Mouse (Mus musculus): ENCODE results near the gene Cdk18.

Gene Cdk18

GRCm38 (mm10) chr1:132139416-132139864, at the start of gene Cdk18:
Cdk18 (minus strand) TSS chr1:132139684.
- in situ Hi-C loops (cut with MboI, MseI), result loop anchor here (25.0 kb wide), 1 partner anchor 1948 kb away; the partner anchor contains the start of gene Btg2

GRCm38 (mm10) chr1:132189231-132189630, 49.7 kb upstream of the Cdk18 start:
- in situ Hi-C loops (cut with MboI, MseI), result no loop called here

DNA sequence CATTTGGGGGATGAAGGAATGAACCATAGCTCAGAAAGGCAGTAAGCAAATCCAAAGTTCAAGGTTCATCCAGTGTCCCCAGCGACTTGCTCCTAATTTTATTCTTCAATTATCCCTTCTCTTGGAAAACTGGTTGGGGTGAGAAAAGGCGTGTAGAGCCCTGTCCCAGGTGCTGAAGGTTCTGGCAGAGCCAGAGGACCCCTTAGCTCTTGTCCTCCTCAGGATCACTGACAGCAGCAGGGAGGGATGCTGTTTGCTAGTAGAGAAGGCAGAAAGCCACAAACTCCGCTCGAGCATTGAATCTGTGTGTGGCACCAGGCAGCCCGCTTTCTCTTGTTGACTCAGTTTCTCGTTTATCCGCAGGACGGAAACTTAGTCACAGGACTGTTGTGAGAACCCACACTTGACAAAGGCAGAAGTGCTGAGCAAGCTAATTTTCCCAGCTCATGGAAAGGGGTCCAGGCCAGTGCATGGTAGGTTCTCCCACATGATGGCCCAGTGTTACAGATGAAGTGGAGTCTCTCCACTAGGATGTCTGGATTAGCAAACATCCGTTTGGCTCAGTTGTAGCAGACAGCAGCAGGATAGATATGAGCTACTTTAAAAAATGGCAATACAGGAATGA, 49.1 kb upstream of the Cdk18 start:
- in situ Hi-C loops (cut with MboI, MseI), result no loop called here

DNA sequence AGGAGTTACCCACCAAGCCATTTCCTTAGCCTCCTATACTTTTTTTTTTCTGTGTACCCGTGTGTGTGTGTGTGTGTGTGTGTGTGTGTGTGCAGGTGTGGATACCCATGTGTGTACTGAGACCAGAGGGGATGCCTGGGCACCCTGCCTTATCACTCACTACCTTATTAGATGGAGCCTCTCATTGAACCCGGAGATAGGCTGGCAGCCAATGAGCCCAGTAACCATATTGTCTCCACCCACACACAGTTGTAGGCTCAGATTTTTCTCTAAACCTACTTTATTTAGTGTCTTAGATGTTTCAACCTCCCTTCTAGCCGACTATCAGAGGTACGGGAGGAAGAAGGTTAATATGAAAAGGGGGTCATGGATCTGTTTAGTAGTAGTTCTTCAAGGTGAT, 46.8 kb upstream of the Cdk18 start:
- in situ Hi-C loops (cut with MboI, MseI), result no loop called here

- in situ Hi-C loops (cut with MboI, MseI), result no loop called here
Observed at GRCm38 (mm10) chr1:132171619-132172018, 32.1 kb upstream of the Cdk18 start.

GRCm38 (mm10) chr1:132170698-132171097, 31.2 kb upstream of the Cdk18 start:
- in situ Hi-C loops (cut with MboI, MseI), result no loop called here

GRCm38 (mm10) chr1:132168115-132168767, 28.8 kb upstream of the Cdk18 start:
- in situ Hi-C loops (cut with MboI, MseI), result no loop called here

DNA sequence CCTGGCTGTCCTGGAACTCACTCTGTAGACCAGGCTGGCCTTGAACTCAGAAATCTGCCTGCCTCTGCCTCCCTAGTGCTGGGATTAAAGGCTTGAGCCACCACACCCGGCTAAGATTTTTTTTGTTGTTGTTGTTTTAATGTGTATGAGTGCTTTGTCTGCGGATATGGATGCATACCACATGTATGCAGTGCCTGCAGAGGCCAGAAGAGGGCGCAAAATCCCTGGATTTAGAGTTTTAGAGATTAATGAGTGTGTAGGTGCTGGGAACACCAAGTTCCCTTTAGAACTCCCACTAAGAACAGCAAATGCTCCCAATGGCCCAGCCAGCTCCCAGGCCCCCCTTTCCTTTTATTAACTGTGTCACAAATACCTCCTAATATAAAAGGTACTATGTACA, 26.4 kb upstream of the Cdk18 start:
- in situ Hi-C loops (cut with MboI, MseI), result no loop called here

DNA sequence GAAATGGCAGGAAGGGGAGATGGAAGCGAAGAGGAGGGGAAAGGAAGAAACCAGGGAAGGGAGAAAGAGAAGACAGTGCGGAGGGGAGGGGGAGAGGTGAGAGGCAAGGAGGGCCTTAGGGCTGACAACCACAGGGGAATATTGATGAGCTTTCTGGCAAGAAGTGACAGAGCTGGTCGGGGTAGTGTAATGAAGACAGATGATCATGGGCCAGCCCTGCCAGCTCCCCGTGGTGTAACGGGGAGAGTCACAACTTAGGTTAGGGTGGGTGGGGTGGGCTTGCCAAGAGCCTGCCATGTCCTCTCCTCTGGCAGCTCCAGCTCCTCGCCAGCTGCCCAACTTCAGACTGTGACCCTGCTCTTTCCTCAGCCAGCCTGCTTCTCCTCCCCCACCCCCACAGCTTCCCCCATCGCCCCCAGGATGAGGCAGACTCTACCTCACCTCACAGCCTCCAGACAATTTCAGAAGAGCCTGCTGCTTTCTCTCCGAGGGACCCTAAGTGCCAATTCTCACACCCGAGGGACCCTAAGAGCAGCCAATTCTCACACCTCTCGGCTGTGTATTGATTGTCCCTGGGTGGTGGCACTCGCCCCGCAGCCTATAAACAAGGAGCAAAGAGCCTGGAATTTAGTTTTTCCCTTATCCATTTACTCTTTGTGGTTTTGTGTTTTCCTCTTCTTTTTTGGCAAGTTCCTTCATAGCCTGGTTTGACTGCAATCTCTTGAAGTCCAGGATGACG, 25.5 kb upstream of the Cdk18 start:
- in situ Hi-C loops (cut with MboI, MseI), result loop anchor here (5.0 kb wide), 1 partner anchor 72 kb away; no protein-coding TSS in a partner anchor

GRCm38 (mm10) chr1:132162618-132163017, 23.1 kb upstream of the Cdk18 start:
- in situ Hi-C loops (cut with MboI, MseI), result loop anchor here (5.0 kb wide), 1 partner anchor 75 kb away; no protein-coding TSS in a partner anchor

- in situ Hi-C loops (cut with MboI, MseI), result loop anchor here (5.0 kb wide), 1 partner anchor 76 kb away; no protein-coding TSS in a partner anchor
Observed at GRCm38 (mm10) chr1:132161211-132161880, 21.9 kb upstream of the Cdk18 start.

GRCm38 (mm10) chr1:132159681-132160080, 20.2 kb upstream of the Cdk18 start:
- in situ Hi-C loops (cut with MboI, MseI), result loop anchor here (5.0 kb wide), 2 partner anchors 37 to 78 kb away; no protein-coding TSS in a partner anchor

GRCm38 (mm10) chr1:132158741-132159140, 19.3 kb upstream of the Cdk18 start:
- in situ Hi-C loops (cut with MboI, MseI), result loop anchor here (5.0 kb wide), 1 partner anchor 36 kb away; no protein-coding TSS in a partner anchor

DNA sequence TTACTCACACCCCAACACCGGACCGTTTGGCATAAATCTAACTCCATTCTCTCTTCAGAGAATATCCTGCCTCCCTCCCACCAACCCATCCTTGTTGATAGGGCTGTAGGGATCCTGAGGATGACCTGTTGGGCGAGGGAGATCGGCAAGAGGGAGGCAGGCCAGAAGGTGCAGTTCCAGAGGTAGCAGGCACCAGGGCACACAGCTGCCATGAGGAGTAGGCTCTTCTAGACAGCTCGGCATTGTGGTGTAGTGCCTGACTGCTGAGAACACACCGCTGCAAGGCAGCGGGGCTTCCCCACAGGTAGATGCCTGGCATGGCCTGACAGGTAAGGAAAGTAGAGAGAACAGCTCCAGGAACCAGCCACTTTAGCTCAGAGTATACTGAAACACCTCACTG, 18.3 kb upstream of the Cdk18 start:
- in situ Hi-C loops (cut with MboI, MseI), result loop anchor here (5.0 kb wide), 1 partner anchor 36 kb away; no protein-coding TSS in a partner anchor

DNA sequence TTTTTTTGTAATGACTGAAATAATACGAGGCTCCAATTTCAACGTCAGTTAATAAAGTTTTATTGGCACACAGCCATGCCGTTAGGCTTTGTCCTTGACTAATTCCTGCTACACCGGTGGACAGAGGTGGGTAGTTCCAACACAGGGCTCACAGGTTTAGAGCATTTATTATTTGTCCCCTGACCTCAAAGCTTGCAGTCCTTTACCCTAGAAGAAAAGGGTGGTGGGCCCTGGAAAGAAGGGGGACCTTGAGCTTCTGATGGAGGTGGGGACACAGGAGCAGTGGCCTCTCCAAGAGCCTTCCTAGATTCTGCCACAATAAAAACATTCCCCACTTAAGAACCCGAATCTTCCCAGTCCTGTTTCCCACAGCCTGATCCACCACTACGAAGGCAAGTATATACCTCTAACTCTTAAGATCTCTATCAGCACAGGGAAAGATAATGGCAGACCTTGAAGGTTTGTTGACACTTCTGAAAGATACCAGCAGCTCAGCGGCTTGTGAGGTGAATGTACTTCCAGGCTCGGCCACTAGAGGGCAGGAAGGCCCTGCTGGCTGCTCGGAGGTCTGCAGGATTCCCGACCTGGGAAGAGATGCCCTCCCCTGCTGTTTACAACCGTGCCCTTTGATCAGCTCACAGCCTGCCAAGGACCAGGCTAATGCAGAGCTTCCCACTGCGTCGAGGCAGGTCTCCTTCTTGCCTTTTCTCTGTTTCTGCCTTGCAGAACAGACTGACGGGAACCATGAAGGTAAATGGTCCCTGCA, 17.7 kb upstream of the Cdk18 start:
- in situ Hi-C loops (cut with MboI, MseI), result loop anchor here (5.0 kb wide), 1 partner anchor 35 kb away; no protein-coding TSS in a partner anchor

DNA sequence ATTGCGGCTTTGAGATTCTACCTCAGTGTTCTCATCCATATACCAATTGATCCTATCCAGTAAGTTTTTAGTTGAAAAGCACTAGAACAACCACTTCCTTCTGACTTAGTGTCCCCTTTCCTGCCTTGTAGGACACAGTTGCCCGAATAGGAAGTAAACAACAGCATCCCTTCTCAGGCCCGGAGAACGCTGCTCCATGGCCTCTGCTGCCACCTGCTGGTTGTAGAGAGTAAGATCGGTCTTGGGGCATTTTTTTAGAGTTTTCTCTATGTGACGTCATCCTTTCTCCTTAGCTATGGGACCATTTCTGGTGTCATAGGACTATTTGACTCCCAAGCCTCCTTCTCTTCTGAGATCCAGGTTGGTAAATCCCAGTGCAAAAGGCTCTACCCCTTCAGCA, 16.3 kb upstream of the Cdk18 start:
- in situ Hi-C loops (cut with MboI, MseI), result loop anchor here (5.0 kb wide), 1 partner anchor 33 kb away; no protein-coding TSS in a partner anchor

GRCm38 (mm10) chr1:132153691-132154090, 14.2 kb upstream of the Cdk18 start:
- in situ Hi-C loops (cut with MboI, MseI), result no loop called here

DNA sequence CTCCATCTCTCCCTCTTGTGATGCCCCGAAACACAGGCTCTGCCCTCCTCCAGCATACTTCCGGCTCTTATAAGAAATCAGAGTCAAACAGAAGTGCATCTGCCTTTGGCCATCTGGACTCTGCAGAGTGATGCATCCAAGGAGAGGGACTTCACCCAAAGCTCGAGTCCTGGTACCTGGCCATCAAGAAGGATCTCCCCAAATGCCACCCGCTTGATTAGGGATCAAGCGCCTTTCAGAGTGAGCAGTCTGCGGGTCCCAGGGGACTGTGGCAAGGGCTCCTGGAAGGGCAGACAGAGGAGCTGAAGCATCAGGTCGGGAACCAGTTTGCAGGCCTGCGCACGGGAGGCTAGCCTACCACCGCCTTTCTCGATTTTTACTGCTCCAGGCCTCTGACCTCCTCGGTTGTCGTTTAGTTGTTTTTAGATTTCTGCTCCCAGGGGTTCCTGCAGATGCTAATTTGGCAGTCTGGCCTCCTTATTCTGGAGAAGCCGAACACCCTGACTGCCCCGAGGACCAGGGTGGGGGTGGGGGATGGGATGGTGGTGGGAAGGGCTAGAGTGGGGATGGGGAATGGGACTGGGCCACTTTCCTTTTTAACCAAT, 13.7 kb upstream of the Cdk18 start:
- in situ Hi-C loops (cut with MboI, MseI), result no loop called here

DNA sequence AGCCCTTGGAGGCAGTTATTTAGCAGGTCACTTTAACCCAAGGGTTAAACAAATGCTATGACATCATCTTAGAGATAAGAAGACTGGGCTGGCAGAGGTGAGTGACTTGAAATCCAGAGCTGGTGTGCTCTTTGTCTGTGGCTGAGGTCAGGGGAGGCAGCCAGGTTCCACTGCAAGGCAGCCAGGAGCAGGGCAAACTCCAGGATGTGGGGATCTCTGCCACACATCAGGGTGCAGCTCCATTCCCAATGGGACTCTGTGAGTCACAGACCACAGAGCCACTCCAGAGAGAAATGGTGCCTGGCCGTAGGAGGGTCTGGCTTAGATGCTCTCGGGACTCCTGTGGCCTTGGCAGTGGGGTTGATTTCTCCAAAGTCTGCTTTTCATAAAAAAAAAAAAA, 12.4 kb upstream of the Cdk18 start:
- in situ Hi-C loops (cut with MboI, MseI), result no loop called here
